Mouse (Mus musculus) right cerebral cortex, adult 2 months (tissue): ENCODE results near the gene Cyp27a1.

Experiments
- DNase-seq, 2 experiments: peaks; one replicate each; pipeline ENCODE4 v3.0.0; 2021 to 2022; ENCODE audit warnings: low spot score in 2 of 2

The Cyp27a1 gene

GRCm38 (mm10) chr1:74713099-74713858, at the start of gene Cyp27a1:
TSS of gene Cyp27a1 (plus strand) at chr1:74713574.
- peak; percentile 12 to 13 for DNase-seq

DNA sequence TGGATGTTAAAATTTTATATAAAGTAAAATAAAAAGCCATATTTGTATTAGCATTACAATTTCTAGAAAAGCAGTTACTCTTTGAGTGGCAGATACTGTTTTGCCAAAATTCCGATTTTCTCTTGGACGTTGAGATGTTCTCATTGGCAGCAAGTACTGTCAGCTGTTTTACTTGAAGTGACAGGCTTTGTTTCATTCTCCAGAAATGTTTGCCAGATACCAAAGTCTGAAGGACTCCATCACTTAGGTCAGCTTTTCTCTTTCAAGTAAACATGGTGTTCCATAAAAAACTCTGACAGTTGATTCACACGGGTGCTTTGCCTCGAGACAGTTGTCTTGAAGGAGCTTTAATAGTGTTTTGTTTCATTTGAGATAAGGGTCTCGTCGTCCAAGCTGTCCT, 48.2 kb upstream of the Cyp27a1 start:
- DNase-seq: no peak

DNA sequence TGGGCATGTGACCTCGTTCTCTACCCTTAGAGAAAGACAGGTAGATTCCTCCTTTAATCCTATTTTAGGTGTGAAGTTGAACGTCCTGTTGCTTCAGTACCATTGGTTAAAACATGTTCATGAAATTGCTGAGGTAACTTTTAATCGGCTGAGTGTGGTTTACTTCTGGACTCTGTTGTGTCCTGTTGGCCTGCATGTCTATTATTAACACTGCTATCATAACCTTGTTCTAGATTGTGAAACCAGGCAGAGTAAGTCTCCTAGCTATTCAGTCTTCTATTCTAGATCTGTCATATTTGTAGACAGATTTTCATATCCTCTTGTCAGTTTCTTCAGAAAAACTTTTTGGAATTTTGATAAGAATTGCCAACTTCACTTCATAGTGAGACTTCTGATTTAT, 45.0 kb upstream of the Cyp27a1 start:
- DNase-seq: no peak

GRCm38 (mm10) chr1:74672731-74673130, 40.6 kb upstream of the Cyp27a1 start:
- no peak for DNase-seq

DNA sequence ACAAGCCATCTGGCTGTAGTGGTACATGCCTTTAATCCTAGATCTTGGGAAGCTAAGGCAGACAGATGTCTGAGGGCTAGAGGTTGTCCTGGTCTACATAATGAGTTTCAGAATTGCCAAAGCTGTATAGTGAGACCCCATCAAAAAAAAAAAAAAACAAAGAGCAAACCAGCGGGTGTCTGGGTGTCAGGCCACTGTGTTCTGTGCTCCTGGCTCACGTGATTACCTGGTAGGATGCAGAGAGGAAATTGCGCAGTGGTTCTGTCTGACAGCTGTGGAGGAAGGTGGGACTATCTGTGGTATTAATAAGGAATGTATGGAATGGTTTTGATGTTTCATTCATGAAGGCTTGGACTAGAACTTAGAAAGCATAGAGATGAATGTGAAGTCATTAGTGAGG, 36.5 kb upstream of the Cyp27a1 start:
- no peak for DNase-seq

- no peak for DNase-seq
Measured at GRCm38 (mm10) chr1:74677843-74678242, 35.5 kb upstream of the Cyp27a1 start.

DNA sequence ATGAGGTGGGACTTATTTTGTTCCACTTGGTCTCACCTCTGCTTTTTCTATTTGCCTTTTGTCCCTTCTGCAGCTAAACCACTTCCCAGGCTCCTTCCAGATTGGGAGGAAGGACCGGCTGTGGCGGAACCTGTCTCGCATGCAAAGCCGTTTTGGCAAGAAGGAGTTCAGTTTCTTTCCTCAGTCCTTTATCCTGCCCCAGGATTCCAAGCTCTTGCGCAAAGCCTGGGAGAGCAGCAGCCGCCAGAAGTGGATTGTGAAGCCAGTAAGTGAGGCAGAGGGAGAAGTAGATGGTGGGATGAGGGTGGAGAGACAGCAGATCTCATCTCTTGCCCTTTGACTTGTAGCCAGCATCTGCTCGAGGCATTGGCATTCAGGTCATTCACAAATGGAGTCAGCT, 26.2 kb upstream of the Cyp27a1 start:
- DNase-seq: no peak

DNA sequence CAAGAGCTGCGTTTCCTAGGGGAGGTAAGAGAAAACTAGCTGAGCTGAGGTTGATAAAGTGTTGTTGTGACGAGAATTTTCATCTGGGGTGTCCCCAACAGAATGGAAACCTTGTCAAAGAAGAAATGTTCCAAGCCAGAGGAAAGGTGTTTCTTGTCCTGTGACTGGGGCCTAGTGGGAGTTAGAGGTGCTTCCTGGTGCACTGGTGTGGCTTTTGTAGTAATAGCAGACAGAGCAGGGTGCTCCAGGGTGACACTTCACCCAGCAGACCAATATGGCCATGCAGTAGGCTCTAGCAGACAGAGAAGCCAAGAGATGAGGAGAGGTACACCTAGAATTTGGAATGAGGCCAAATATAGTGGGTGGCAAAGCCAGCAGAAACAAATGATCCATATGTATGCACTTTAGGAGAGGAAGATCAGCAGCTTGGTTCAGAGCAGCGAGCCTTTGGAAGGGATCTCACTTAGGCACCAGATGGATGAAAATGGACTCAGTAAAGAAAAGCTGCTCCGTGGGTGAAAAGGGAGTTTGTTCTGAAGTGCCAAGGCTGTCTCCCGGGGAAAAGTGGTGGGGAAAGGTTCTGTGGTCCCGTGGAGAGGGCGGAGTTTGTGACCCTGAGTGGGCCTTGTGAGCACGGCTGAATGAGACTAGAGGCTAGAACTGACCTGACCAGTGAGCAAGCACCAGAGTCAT, 19.3 kb upstream of the Cyp27a1 start:
- DNase-seq: no peak

DNA sequence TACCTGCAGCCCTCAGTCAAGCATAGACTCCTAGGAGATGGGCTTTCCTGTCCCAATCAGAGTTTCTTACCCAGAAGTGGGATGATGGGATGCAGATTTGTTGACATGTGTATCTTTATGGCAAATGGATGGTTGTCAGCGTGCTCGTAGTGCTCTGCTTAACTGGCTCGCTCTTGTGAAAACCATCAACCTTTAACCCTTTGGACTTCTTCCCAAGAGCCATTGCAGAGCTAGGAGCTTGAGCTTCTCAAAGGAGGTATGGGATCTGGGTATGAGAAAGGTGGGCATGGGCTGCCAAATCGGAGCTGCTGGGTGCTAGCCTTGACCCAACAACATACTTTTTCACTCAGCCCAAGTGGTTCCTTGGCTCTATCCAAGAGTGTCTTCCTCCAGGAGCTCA, 17.5 kb upstream of the Cyp27a1 start:
- DNase-seq: no peak

DNA sequence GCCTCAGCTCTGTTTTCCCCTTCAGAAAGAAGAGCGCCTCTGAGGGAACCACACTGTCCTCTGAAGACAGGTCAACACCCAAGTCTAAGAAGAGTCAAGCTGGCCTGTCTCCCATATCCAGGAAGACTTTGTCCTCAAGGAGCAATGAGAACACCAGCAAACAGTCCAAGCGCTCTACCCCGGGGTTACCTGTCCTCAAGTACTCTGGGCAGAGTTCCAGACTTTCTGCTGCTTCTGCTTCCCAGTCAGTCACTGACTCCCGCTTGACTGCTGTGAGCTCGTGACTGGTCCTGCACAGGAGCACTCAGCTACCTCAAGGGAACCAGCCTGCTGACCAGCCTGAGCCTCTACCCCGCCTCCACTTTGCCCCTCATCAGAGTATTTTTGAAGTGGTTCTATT, 16.0 kb upstream of the Cyp27a1 start:
- DNase-seq: no peak

GRCm38 (mm10) chr1:74698353-74698752, 15.0 kb upstream of the Cyp27a1 start:
- DNase-seq: no peak

- no peak for DNase-seq
Measured at GRCm38 (mm10) chr1:74698791-74699190, 14.6 kb upstream of the Cyp27a1 start.

DNA sequence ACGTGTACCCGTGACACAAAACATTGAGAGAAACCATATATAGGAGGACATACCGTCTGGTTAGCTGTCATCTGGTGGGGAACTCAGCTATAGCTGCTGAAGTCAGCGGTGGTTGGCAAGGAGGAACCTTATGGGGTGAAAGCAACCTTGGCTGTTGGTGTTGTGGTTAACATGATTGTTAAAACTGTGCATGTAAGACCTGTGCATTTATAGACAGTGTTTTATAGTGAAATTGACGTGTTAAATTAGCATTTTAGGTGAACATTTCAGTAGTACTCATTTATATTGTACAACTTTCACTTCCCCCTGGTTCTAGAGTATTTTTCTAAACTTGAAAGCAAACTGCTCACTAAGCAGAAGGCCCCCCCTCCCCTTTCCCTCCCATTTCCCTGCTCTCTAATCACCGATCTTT, 11.2 kb upstream of the Cyp27a1 start:
- no peak for DNase-seq

DNA sequence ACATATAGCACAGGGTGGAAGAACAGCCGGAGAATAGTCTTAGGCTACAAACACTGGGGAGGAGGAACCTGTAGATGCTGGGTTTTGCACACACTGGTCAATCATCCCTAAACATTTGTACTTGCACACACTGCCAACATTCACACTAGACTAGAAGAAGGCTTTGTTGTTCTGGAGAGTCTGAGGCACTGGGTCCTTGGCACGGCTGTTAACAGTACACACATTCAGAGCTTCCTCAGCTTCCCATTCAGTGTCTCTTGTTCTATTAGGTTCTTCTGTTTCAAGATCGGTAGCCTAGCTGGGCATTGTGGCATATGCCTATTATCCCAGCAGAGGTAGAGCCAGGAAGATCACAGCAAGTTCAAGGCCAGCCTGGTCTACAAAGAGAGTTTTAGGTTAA, 9.2 kb upstream of the Cyp27a1 start:
- DNase-seq: no peak

- no peak for DNase-seq
Measured at GRCm38 (mm10) chr1:74705016-74705415, 8.4 kb upstream of the Cyp27a1 start.

DNA sequence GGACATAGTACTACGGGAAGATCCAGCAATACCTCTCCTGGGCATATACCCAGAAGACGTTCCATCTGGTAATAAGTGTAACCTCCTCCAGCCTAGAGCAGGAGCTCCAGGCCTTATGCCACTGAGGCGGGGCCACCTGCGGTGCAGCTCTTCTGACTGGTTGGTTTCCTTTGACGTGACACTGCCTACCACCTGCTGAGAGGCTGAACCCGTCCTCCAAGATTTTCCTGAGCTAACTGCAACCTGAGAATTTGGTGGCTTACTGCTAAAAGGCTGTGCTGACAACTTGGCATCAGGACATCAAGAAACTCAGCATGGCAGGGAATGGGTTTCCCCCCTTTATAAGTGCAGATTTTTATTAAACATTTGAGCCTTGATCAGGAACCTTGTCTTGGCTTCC, 3.8 kb upstream of the Cyp27a1 start:
- no peak for DNase-seq

DNA sequence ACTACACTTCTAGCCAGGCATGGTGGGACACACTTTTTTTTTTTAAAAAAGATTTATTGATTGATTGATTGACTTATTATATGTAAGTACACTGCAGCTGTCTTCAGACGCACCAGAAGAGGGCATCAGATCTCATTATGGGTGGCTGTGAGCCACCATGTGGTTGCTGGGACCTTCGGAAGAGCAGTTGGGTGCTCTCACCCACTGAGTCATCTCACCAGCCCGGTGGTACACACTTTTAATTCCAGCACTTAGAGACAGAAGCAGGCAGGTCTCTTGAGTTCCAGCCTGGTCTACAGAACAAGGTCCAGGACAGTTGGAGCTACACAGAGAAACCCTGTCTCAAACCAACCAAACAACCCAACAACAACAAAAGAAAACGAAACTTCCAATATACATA, 1.3 kb upstream of the Cyp27a1 start:
- DNase-seq: no peak

GRCm38 (mm10) chr1:74712461-74713098, 794 bp upstream of the Cyp27a1 start:
- DNase-seq: no peak

DNA sequence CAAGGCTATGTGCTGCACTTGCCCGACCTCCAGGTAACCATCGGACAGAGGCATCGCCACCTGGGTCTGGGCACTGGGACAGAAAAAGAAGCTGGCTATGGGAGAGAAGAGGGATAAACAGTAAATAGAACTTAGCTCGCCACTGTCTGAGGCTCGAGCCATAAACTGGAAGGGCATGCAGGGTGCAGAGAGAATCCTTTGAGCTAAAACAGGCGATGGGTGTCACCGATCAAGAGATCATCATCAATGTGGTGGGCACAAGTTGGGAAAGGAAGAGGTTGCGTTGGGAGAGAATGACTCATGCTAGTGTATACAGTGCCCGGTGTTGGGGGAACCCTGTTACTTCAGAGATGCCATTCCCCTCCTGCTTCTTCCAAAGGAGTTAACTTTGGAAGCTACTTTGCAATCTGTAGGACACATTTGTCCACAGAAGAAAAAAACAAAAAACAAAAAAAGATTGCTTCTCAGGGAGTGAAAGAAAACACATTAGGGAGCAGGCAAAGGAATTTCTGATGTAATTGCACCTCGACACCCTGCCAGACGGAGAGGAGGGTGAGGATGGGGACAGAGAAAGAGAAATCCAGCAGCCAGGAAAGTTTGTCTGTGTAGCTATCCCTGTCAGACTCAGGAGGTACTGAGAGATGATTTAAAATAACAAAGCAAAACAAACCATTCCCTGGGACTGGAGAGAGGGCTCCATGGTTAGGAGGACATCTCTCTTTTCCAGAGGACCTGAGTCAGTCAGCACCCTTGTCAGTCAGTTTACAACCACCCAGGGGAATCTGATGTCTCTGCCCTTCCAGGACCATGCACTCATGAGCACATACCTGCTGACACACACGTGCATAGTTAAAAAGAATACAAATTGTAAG, 721 bp downstream of the Cyp27a1 start:
- no peak for DNase-seq

DNA sequence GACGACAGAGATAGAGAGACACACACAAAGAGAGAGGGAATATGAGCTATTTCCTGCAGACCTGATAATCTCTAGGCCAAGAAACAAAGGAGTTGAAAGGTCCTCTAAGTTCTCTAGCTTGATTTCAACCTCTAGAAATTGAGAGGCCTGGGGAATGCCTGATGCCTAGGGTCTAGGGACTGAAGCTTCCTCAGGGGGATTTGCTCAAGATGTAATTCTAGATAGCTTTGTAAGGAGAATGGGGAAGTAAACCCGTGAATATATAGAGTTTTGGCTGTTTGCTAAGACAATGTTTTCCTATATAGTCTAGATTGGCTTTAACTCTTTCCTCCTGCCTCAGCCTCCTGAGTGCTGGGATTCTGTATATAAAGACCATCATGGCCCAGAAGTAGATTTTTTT, 1.6 kb downstream of the Cyp27a1 start:
- no peak for DNase-seq

DNA sequence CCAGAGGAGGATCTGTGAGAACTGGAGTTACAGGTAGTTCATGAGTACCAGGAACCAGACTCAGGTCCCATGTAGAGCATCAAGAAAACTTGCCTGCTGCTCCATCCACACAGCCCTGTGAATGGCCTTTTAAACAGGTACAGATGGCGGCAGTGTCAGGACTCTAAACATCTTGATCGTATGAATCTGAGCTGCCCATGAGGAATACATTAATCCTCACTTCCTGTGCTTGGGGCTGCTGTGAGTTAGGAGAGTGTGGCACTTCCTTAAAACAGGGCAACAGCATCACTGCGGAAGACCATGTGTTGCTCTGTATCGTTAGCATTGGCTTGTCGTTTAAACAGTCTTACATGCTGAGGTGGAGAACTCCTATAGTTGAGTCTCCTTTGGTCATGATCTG, 2.1 kb downstream of the Cyp27a1 start:
- no peak for DNase-seq

- DNase-seq: no peak
Measured at GRCm38 (mm10) chr1:74715886-74716285, 2.5 kb downstream of the Cyp27a1 start.
